Mouse (Mus musculus) kidney, embryonic 14.5 days (tissue): ENCODE measurements around the gene Srebf1. TPM values are rescaled to one million over a fixed set of nuclear protein-coding genes. Genes with fewer than 3 reads are reported as not detected.

ENCODE experiments used
- ATAC-seq: fragments of 200-750 bp; cut with Nextera tagmentation; 2 replicates; pipeline ENCODE4 v1.8.0; 2017; ENCODE audit warnings: moderate number of reproducible peaks, mild to moderate bottlenecking, moderate TSS enrichment, moderate library complexity; ENCODE audit not compliant: low FRiP score, low TSS enrichment
- H3K27ac ChIP-seq: fragments of 300-500 bp; sonication (generic); 2 replicates; pipeline ENCODE4 v1.5.1; 2014; ENCODE audit warnings: low read depth, mild to moderate bottlenecking, low read length, moderate library complexity, mixed read lengths
- H3K27me3 ChIP-seq: fragments of 300-500 bp; sonication (generic); 2 replicates; pipeline ENCODE4 v1.6.1; 2014; ENCODE audit warnings: mild to moderate bottlenecking, low read length; ENCODE audit not compliant: control insufficient read depth, insufficient read depth
- H3K36me3 ChIP-seq: fragments of 300-500 bp; sonication (generic); 2 replicates; pipeline ENCODE4 v1.6.1; 2014; ENCODE audit warnings: low read length, mixed read lengths; ENCODE audit not compliant: control insufficient read depth, insufficient read depth
- H3K4me1 ChIP-seq: fragments of 300-500 bp; sonication (generic); 2 replicates; pipeline ENCODE4 v1.6.1; 2014; ENCODE audit warnings: low read length, mixed read lengths; ENCODE audit not compliant: control insufficient read depth, insufficient read depth
- H3K4me2 ChIP-seq: fragments of 300-500 bp; sonication (generic); replicated peaks from 2 replicates; pipeline ENCODE4 v1.6.1; 2014; ENCODE audit warnings: low read depth, mild to moderate bottlenecking, low read length
- H3K4me3 ChIP-seq: fragments of 300-500 bp; sonication (generic); 2 replicates; pipeline ENCODE4 v1.5.1; 2014; ENCODE audit warnings: mild to moderate bottlenecking, low read length
- H3K9ac ChIP-seq: fragments of 300-500 bp; sonication (generic); 2 replicates; pipeline ENCODE4 v1.6.1; 2014; ENCODE audit warnings: low read depth, mild to moderate bottlenecking, low read length, moderate library complexity
- H3K9me3 ChIP-seq: fragments of 300-500 bp; sonication (generic); 2 replicates; pipeline ENCODE4 v1.6.1; 2016; ENCODE audit warnings: low read length; ENCODE audit not compliant: control insufficient read depth
- WGBS: fragments of 180-500 bp; shearing (Covaris S2); extraction: QIAGEN DNeasy Blood & Tissue Kit; methylation state at CpG from one replicate; pipeline ENCODE4 v1.1.7; 2014; 5-methylcytosine and 5-hydroxymethylcytosine counted together
- polyA plus RNA-seq: library from polyadenylated mRNA; unstranded; fragments of >200 nt; fragmentation: Nextera tagmentation; extraction: Ambion mirVana; gene quantifications from 2 replicates; pipeline ENCODE4 v1.2.1, GENCODE M21; 2014

The Srebf1 gene
- polyA plus RNA-seq, 1 experiment from 2014 or later = 58.8 TPM

GRCm38 (mm10) chr11:60256176-60256681 lies 33.8 kb upstream of the Srebf1 start:
- no peak for ATAC-seq
- Histone ChIP-seq H3K4me2 (no peak overlapping the region), H3K27me3 (no peaks in the 10 kb centered on the region), H3K4me1 (peaks cover 5% of the 10 kb centered on the region; the same call in 1 of the 2 replicates), H3K9ac (no peak overlapping the region), H3K4me3 (no peak overlapping the region), H3K27ac (no peak overlapping the region), H3K9me3 (no peaks in the 10 kb centered on the region), H3K36me3 (peaks cover 4% of the 10 kb centered on the region; the same call in 1 of the 2 replicates)
- WGBS = 52% methylated on average over 6 of the region's 6 CpGs

GRCm38 (mm10) chr11:60255639-60256038 lies 33.3 kb upstream of the Srebf1 start:
- no peak overlapping the region for H3K4me3 ChIP-seq
- H3K27ac ChIP-seq = no peak overlapping the region
- H3K36me3 ChIP-seq = peaks cover 4% of the 10 kb centered on the region; the same call in 1 of the 2 replicates
- H3K9me3 ChIP-seq = no peaks in the 10 kb centered on the region
- H3K4me2 ChIP-seq = no peak overlapping the region
- H3K9ac ChIP-seq = no peak overlapping the region
- peaks cover 5% of the 10 kb centered on the region; the same call in 1 of the 2 replicates for H3K4me1 ChIP-seq
- H3K27me3 ChIP-seq = no peaks in the 10 kb centered on the region
- no peak for ATAC-seq
- WGBS = 78% methylated on average over 3 of the region's 3 CpGs

GRCm38 (mm10) chr11:60255181-60255580 lies 32.8 kb upstream of the Srebf1 start:
- Histone ChIP-seq H3K4me1 (peaks cover 5% of the 10 kb centered on the region; the same call in 1 of the 2 replicates), H3K9ac (no peak overlapping the region), H3K4me3 (no peak overlapping the region), H3K4me2 (no peak overlapping the region), H3K27ac (no peak overlapping the region), H3K9me3 (no peaks in the 10 kb centered on the region), H3K27me3 (no peaks in the 10 kb centered on the region), H3K36me3 (peaks cover 4% of the 10 kb centered on the region; the same call in 1 of the 2 replicates)
- WGBS = 86% methylated on average over 3 of the region's 3 CpGs
- ATAC-seq = no peak

- Histone ChIP-seq H3K4me2 (no peak overlapping the region), H3K4me3 (no peak overlapping the region), H3K4me1 (peaks cover 5% of the 10 kb centered on the region; the same call in 1 of the 2 replicates), H3K27me3 (no peaks in the 10 kb centered on the region), H3K27ac (no peak overlapping the region), H3K9ac (no peak overlapping the region), H3K9me3 (no peaks in the 10 kb centered on the region), H3K36me3 (peaks cover 4% of the 10 kb centered on the region; the same call in 1 of the 2 replicates)
- no peak for ATAC-seq
- WGBS = 80% methylated on average over 5 of the region's 5 CpGs
These were observed 31.9 kb upstream of the Srebf1 start for GRCm38 (mm10) chr11:60254308-60254707.

- Histone ChIP-seq H3K9ac (no peak overlapping the region), H3K27me3 (no peaks in the 10 kb centered on the region), H3K4me3 (no peak overlapping the region), H3K36me3 (peaks cover 4% of the 10 kb centered on the region; the same call in 1 of the 2 replicates), H3K4me2 (no peak overlapping the region), H3K9me3 (no peaks in the 10 kb centered on the region), H3K4me1 (peaks cover 5% of the 10 kb centered on the region; the same call in 1 of the 2 replicates), H3K27ac (no peak overlapping the region)
- no peak for ATAC-seq
- 95% methylated on average over 2 of the region's 2 CpGs for WGBS
These were observed 31.2 kb upstream of the Srebf1 start for GRCm38 (mm10) chr11:60253546-60253945.

- no peaks in the 10 kb centered on the region for H3K27me3 ChIP-seq
- 59% methylated on average over 6 of the region's 6 CpGs for WGBS
- no peak overlapping the region for H3K4me3 ChIP-seq
- H3K36me3 ChIP-seq = peaks cover 4% of the 10 kb centered on the region; the same call in 1 of the 2 replicates
- no peak overlapping the region for H3K9ac ChIP-seq
- H3K4me2 ChIP-seq = no peak overlapping the region
- peak; percentile 60; the same call in 1 of the 2 replicates for ATAC-seq
- no peaks in the 10 kb centered on the region for H3K9me3 ChIP-seq
- H3K4me1 ChIP-seq = peaks cover 4% of the 10 kb centered on the region; the same call in 1 of the 2 replicates
- H3K27ac ChIP-seq = no peak overlapping the region
These were observed 28.7 kb upstream of the Srebf1 start for GRCm38 (mm10) chr11:60250971-60251643.

- Histone ChIP-seq H3K27me3 (no peaks in the 10 kb centered on the region), H3K4me3 (no peak overlapping the region), H3K9ac (no peak overlapping the region), H3K27ac (no peak overlapping the region), H3K4me1 (0 out of 2 replicates have a peak, but pooled peaks cover 3% of the 10 kb centered on the region), H3K4me2 (no peak overlapping the region), H3K9me3 (no peaks in the 10 kb centered on the region), H3K36me3 (peaks cover 10% of the 10 kb centered on the region; the same call in 1 of the 2 replicates)
- no peak for ATAC-seq
- WGBS = 87% methylated on average over 2 of the region's 2 CpGs
These were observed 27.5 kb upstream of the Srebf1 start for GRCm38 (mm10) chr11:60249885-60250284.

GRCm38 (mm10) chr11:60248596-60249404 lies 26.4 kb upstream of the Srebf1 start:
- no peak overlapping the region for H3K9ac ChIP-seq
- 0 out of 2 replicates have a peak, but pooled peaks cover 3% of the 10 kb centered on the region for H3K4me1 ChIP-seq
- H3K27me3 ChIP-seq = no peaks in the 10 kb centered on the region
- H3K4me3 ChIP-seq = no peak overlapping the region
- no peak overlapping the region for H3K27ac ChIP-seq
- peaks cover 7% of the 10 kb centered on the region; the same call in 1 of the 2 replicates for H3K36me3 ChIP-seq
- no peak for ATAC-seq
- no peaks in the 10 kb centered on the region for H3K9me3 ChIP-seq
- no peak overlapping the region for H3K4me2 ChIP-seq
- WGBS = 43% methylated on average over 13 of the region's 13 CpGs
